Mouse (Mus musculus) adipocyte (in vitro differentiated cells): ENCODE results near the gene Arhgef1.

Experiments used
- DNase-seq: peaks from one replicate; pipeline ENCODE4 v3.0.0-alpha.2; 2016; ENCODE audit warnings: low spot score

Arhgef1 gene

GRCm38 (mm10) chr7:24902630-24903443 is at the start of gene Arhgef1:
Gene Arhgef1 (plus strand): TSS chr7:24902912.
- DNase-seq = peak; percentile 33

- no peak for DNase-seq
Measured at GRCm38 (mm10) chr7:24853233-24853563, 49.5 kb upstream of the Arhgef1 start.

DNA sequence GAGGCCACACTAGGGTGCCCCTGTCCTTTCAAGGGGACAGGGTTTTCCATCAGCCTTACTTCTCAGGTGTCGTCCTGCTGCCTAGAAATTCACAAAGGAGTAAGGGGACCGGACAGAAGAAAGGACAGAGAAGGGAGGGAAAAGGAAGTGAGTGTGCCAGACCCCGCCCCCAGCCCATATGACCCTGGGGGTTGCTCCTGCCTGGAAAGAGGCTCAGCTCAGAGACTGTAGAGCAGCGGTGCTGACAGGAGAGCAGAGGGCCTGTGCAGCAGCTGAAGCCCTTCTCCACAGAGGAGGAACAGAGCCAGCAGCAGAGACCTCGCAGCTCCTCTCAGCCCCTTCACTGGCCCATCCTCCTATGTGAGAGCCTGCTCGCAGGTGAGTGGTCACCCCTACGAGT is 49.0 kb upstream of the Arhgef1 start:
- no peak for DNase-seq

GRCm38 (mm10) chr7:24856460-24857120 is 46.1 kb upstream of the Arhgef1 start:
- no peak for DNase-seq

DNA sequence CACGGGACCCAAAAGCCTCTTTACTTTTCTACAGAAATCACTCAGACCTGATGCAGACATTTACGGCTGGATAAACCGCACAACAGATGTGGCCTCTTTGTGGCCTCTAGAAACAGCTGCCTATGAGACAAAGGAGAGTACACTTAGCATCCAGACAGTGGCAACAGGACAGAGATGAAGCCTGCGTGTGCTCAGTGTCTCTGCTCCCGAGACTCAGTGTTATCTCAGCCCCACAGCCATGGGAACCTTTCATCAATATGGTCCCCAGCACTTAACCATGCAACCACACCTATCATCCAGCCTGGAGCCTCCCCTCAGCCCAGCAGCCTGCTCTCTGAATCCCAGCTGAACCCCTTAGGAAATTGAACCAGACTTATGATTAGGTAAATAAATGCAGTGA is 43.5 kb upstream of the Arhgef1 start:
- no peak for DNase-seq

DNA sequence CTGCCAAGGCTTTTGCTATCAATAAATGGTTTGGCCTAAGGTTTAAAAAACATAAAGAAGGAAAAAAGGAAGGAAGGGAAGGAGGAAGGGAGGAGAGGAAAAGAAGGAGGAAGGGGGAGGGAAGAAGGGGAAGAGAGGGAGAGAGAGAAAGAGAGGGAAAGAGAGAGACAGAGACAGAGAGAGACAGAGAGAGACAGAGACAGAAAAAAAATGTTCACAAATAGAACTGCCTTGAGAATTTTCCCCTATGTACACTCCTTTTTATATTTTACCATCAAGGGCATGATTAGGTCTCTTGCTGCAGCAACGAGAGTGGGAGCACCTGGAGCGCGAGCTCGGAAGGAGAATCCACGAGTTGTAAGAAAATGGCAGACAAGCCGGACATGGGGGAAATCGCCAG is 40.8 kb upstream of the Arhgef1 start, which contains the start of gene Gm9844:
Gene Gm9844 (plus strand): TSS at position 301 of the 400 bp plus-strand sequence.
- DNase-seq = no peak

GRCm38 (mm10) chr7:24862853-24863252 is 39.9 kb upstream of the Arhgef1 start:
- DNase-seq = no peak

- no peak for DNase-seq
Measured at GRCm38 (mm10) chr7:24864156-24864555, 38.6 kb upstream of the Arhgef1 start.

DNA sequence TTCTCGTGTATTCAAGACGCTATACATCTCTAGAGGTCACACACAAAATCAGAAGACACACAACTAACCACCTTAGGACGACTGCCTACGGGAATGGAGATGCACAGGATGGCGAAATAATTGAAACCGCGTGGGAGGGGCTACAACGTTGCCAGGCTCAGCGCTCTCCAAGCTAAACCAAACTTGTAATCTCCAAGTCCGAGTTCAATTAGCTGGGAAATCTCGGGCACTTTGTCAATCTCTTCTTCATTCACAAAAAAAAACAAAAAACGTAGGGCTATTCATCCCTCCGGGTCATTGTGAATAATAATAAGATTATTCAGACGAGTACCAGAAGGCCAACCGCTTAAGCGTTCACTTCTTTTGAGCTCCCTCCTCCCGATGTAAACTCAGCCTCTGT is 33.6 kb upstream of the Arhgef1 start:
- no peak for DNase-seq

DNA sequence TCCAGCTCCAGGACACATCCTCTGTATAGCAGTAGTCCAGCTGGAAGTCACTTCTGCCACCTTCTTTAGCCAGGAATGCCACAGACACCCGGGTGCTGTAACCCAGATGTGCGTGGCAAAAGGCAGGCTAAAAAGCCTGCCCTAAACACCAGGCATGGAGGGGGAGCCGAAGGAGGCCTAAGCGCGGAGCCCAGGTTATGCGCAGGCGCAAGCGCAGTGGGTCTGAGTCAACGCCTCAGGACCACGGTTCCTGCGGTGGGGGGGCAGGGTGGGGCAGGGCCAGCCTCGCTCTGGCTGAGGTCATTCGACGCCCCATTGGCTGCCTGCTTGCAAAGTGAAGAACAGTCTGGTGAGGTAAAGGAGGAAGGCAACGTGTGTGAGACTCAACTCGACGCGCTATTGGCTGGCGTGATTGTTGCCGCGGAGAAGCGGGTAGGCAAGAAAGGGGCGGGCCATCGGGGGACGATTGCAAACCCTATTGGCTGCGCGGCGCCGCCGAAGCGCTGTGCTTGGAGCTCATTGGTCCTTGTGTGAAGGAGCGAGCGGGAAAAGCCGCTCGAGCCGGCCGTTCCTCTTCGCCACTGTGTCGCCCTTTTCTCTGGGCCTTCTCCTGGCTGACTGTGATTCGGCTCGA is 33.1 kb upstream of the Arhgef1 start, which contains the start of the genes Lypd4 and Dmrtc2:
Gene Lypd4 (minus strand): TSS at position 410 of the 634 bp plus-strand sequence.
Gene Dmrtc2 (plus strand): TSS at position 526 of the 634 bp plus-strand sequence.
- no peak for DNase-seq

- DNase-seq = no peak
Measured at GRCm38 (mm10) chr7:24877588-24877987, 25.1 kb upstream of the Arhgef1 start.

DNA sequence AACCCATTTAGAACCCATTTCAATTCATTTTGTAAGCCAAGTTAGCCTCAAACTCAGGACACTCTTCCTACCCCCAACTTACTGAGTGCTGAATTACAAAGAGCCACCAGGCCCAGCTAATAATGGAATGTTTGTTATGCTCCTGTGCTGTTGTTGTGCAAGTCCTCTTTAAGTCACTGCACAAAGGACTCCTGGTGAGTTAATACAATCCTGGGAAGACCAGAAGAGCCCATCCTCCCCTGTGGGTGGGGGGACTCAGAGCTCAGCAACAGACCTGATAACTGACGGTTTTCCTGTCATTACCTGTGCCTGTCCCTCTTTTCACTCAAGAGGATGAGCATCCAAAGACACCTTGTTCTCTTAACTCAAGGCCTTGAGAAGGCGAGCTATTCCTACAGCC is 23.1 kb upstream of the Arhgef1 start:
- DNase-seq = no peak

DNA sequence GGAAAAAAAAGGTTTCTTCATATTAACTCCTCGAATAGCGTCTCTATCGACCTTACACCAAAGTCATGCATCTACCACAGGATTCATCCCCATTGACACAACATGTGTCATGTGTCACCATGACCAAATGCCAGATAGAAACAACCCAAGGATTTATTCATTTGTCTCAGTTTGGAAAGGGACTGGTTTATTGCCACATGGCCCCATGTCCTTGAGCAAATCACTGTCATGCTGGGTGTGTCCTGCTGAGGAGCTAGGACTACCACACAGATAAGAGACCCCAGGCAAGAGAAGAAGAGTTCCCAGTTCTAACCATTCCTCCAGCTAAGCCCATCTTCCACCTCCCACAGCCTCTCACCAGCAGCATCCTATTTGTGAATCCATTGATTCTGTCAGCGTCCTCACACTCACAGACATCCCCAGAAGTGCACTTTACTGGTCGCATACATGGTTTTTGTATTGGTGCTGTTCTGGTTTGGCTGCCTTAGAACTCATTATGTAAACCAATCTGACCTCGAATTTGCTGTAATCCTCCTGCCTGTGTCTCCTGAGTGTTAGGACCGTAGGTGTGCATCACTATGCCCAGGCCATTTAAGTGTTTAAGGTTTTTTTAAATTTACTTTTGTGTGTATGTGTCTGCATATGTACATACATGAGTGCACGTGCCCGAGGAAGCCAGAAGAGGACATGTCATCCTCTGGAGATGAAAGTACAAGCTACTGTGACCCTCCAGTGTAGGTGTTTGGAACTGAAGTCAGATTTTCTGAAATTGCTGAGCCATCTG is 20.1 kb upstream of the Arhgef1 start:
- no peak for DNase-seq

DNA sequence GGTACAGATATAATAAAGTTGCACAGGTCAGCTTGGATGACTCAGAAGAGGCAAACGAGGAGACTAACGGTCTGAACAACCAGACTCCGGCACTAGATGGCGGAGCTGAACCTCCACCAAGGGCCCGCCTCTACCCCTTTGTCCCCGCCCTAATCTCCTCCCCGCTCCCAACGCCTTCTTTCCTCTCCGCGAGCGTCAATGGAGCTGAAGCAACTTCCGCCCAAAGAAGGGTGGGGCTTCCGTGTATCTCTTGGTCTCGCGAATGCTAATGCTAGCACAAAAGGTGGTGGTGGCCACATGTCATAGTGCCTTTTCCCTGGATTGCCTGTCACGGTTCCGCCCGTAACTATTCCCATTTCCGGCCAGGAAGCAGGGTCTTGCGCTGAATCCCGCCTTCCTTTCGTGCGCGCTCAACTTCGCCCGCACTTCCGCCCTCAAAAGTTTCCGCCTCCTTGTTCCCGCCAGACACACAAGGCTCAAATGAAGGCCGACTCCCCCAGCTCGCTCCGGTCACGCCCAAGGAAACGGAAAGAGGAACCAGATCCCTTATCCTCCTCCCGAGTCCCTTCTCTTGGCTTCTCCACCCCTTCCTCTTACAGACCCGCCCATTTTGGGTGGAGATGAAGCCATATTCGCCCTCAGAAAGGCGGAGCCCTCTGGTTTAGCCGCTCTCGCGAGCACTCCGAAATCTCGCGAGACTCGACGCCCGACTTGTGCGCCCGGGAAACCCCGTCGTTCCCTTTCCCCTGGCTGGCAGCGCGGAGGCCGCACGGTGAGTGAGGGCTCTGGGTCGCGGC is 18.6 kb upstream of the Arhgef1 start, which contains the start of gene Rps19:
Gene Rps19 (plus strand): TSS at position 476 of the 797 bp plus-strand sequence.
- peak; percentile 99 for DNase-seq

- peak; percentile 47 for DNase-seq
Measured at GRCm38 (mm10) chr7:24884693-24885291, 17.9 kb upstream of the Arhgef1 start.

GRCm38 (mm10) chr7:24885468-24886307 is 17.0 kb upstream of the Arhgef1 start:
- DNase-seq = peak; percentile 10

DNA sequence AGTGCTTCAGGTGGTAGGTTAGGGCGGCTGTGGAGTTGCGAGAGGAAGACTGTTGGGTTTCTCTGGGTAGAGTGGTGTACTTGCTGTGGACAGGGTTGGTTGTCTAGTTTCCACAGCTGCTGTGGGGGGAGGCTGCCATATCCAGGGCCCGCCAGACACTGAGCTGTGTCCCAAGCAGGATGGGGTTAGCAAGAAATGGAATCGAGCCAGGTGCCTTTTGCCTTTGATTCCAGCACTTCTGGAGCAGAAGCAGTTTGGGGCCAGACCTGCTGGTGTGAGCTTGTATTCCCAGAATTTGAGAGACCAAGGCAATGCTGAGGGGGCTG is 16.4 kb upstream of the Arhgef1 start:
- peak; percentile 72 for DNase-seq

DNA sequence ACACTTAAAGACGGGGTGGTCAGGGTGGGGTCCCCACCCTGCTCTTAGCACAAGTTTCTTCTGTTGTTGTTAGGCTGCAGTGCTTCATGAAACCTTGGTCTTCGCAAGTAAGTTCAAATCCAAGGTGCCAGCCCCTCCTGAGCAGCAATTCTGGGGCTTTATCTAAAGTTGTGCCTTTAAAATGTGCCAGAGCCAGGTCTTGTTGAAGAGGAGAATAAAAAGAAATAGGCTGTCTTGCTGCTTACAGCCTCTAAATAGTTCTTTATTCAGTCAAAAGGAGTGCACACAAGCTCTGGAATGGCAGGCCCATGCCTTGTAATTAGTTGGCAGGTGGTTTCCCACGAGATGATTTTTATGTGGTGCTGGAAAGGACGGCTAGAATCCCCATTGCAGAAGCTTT is 15.6 kb upstream of the Arhgef1 start:
- no peak for DNase-seq

DNA sequence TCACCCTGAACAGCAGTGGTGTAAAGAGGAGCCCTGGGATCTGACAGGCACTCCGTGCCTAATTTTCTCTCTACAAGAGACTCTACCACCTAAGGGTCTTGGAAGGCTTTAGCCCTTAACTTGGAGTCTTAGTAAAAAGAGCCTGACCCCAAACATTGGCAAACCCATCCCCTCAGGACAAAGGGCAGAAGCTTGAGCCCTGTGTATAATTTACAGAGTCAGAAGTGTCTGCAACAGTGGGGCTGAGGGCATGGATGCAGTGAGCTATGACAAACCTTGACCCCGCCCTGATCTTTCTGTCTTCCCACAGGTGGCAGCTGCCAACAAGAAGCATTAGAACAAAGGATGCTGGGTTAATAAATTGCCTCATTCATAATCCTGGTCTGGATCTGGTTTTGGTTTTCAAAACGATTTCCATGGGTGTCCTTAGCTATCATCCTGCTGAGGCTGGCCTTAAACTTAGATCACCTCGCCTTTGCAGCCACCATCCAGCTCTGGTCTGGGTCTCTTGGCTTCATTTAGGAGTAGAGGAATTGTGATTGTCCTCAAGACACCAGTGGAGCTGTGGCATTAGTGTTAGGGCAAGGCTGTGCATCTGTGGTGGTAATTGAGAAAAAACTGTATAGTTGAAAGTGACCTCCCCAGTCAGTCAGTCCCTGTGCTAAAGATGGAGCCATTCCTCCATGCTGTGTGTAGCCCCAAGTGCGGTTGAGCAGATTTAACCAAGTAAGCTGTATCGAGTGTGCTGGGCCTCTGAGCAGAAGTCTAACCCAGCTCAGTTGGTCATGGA is 13.1 kb upstream of the Arhgef1 start:
- DNase-seq = no peak
